Mouse (Mus musculus) 416B (cell line): ENCODE data around the gene Prkaca.
"Not testable (repeated sequence)": the region's sequence is repeated elsewhere in the genome, so short reads cannot be mapped to it uniquely, and the experiment has no call there.

Source experiments
- DNase-seq: peaks from one replicate; pipeline ENCODE4 v3.0.0; 2011; ENCODE audit warnings: low read depth

The Prkaca gene

GRCm38 (mm10) chr8:83976101-83976630 is 3.4 kb downstream of the Prkaca start:
- DNase-seq, result peak; percentile 57

- no peak for DNase-seq
Observed at GRCm38 (mm10) chr8:83976779-83977350, 4.1 kb downstream of the Prkaca start.

GRCm38 (mm10) chr8:83977646-83978045 is 4.9 kb downstream of the Prkaca start:
- no peak for DNase-seq

GRCm38 (mm10) chr8:83978200-83978599 is 5.4 kb downstream of the Prkaca start:
- no peak for DNase-seq

GRCm38 (mm10) chr8:83980250-83980649 is 7.5 kb downstream of the Prkaca start:
- DNase-seq, result no peak

- DNase-seq, result no peak
Observed at GRCm38 (mm10) chr8:83980845-83981244, 8.1 kb downstream of the Prkaca start.

GRCm38 (mm10) chr8:83981533-83981932 is 8.7 kb downstream of the Prkaca start:
- DNase-seq, result no peak

- DNase-seq, result no peak
Observed at GRCm38 (mm10) chr8:83982449-83982848, 9.7 kb downstream of the Prkaca start.

- not testable (repeated sequence) for DNase-seq
Observed at GRCm38 (mm10) chr8:83983222-83983621, 10.4 kb downstream of the Prkaca start.

GRCm38 (mm10) chr8:83989243-83989642 is 16.4 kb downstream of the Prkaca start:
- peak; percentile 20 for DNase-seq

- DNase-seq, result no peak
Observed at GRCm38 (mm10) chr8:83990170-83990569, 17.4 kb downstream of the Prkaca start.

- DNase-seq, result no peak
Observed at GRCm38 (mm10) chr8:83992488-83992887, 19.7 kb downstream of the Prkaca start.

- DNase-seq, result no peak
Observed at GRCm38 (mm10) chr8:83994030-83994429, 21.2 kb downstream of the Prkaca start.

- DNase-seq, result no peak
Observed at GRCm38 (mm10) chr8:83995973-83996372, 23.2 kb downstream of the Prkaca start.

GRCm38 (mm10) chr8:83996567-83997505 is 24.0 kb downstream of the Prkaca start:
- peak; percentile 92 for DNase-seq

GRCm38 (mm10) chr8:83997511-83998141 is 24.8 kb downstream of the Prkaca start, which contains the start of gene Samd1:
Gene Samd1 (plus strand): TSS chr8:83997672.
- peak; percentile 32 for DNase-seq

- DNase-seq, result peak; percentile 79
Observed at GRCm38 (mm10) chr8:83998231-83999056, 25.7 kb downstream of the Prkaca start.

- no peak for DNase-seq
Observed at GRCm38 (mm10) chr8:83999057-83999705, 26.4 kb downstream of the Prkaca start.

- DNase-seq, result no peak
Observed at GRCm38 (mm10) chr8:83999825-84000224, 27.0 kb downstream of the Prkaca start.

- no peak for DNase-seq
Observed at GRCm38 (mm10) chr8:84001281-84002000, 28.6 kb downstream of the Prkaca start, which contains the start of gene 1700067K01Rik. Gene 1700067K01Rik (plus strand): TSS chr8:84001502.
